Mouse (Mus musculus) embryo, embryonic 10 days (tissue): ENCODE measurements around the gene Nkx2-5.

ENCODE experiments used
- DNase-seq: peaks from one replicate; pipeline ENCODE4 v3.0.0-alpha.2; 2015; ENCODE audit warnings: low spot score

Nkx2-5 gene

GRCm38 (mm10) chr17:26844909-26845148 is at the start of gene Nkx2-5:
Gene Nkx2-5, minus strand, starts transcription at chr17:26845009.
- no peak for DNase-seq

GRCm38 (mm10) chr17:26894342-26894741 is 49.5 kb upstream of the Nkx2-5 start:
- DNase-seq = no peak

- DNase-seq = no peak
Measured at GRCm38 (mm10) chr17:26893492-26893891, 48.7 kb upstream of the Nkx2-5 start.

GRCm38 (mm10) chr17:26892635-26893375 is 48.0 kb upstream of the Nkx2-5 start:
- peak; percentile 17 for DNase-seq

GRCm38 (mm10) chr17:26887926-26888325 is 43.1 kb upstream of the Nkx2-5 start:
- DNase-seq = no peak

- DNase-seq = peak; percentile 91
Measured at GRCm38 (mm10) chr17:26886047-26886749, 41.4 kb upstream of the Nkx2-5 start.

DNA sequence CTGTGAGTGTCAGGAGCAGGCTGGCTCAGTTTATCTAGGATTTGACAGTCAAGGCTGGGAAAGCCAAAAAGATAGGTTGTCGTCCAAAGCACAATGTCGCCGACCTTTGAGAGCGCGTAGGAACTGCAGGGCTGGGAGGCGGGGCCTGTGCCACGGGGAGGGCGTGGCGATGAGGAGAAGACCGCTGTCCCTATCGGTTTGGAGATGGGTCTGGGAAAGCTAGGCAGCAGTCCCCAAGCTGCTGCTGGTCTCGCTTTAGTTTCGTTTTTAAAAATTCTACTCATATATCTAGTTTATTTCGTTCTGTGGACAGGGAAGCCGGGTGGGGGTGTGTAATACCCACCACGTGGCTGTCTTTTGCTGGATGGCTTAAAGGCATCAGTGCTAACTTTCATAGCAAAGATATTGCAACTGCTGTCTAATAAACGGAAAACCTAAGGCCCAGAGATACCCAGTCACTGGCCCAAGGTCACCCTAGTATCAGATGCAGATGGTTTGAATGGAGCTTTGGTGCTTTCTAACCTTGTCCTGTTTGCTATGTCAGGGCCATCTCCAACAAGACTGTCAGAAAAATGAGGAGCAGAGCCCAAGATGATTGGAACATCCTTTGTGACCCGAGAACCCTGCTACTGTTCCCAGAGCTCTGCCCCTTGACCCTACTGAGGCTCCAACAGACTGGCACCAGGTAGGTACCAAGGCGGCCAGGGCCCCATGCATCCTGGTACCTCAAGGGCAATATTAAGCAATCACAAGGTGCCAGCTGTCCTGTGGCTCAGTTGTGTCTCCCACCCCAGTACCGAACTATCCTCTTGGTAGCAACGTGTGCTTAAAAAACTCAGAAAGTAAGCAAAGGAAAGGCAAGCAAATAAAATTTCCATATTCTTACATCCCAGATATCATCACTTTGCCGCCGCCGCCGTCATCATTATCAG is 40.5 kb upstream of the Nkx2-5 start:
- peak; percentile 94 for DNase-seq

GRCm38 (mm10) chr17:26883585-26883984 is 38.8 kb upstream of the Nkx2-5 start:
- no peak for DNase-seq

DNA sequence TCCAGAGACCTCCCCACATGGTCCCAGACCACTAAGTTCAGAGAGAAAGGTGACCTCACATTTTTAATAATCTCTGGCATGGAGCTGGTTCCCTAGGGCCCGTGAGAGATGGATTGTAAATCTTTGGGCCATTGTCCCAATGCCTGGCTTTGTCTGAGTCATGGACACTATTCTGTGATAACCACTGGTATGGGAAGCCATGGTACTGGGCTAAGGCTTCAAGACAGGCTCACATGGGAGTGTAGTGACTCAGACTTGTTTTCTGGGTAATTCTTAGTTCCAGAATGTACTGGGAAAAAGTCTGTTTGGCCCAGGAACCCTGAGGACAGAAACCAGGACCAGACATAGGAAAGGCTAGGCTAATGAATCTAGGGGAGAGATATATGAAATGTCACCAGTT is 37.9 kb upstream of the Nkx2-5 start:
- DNase-seq = no peak

DNA sequence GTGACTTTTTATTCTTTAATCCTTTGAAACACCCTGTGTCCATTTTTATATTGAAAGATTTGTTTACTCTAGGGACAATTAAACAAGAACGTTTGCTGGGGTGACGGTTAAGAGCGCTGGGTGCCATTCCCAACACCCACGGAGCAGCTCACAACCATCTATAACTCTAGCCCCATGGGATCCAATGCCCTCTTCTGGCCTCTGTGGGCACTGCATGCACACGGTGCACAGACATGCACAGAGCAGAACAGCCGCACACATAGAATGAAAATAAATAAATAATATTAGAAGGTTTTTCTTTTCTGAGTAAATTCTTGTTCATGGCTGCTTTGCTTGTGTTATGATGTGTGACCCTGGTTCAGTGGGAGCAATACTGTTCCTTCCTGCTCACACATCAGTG is 34.4 kb upstream of the Nkx2-5 start:
- DNase-seq = no peak

GRCm38 (mm10) chr17:26877927-26878326 is 33.1 kb upstream of the Nkx2-5 start:
- no peak for DNase-seq

GRCm38 (mm10) chr17:26874542-26874941 is 29.7 kb upstream of the Nkx2-5 start:
- no peak for DNase-seq

- DNase-seq = no peak
Measured at GRCm38 (mm10) chr17:26873502-26873901, 28.7 kb upstream of the Nkx2-5 start.

DNA sequence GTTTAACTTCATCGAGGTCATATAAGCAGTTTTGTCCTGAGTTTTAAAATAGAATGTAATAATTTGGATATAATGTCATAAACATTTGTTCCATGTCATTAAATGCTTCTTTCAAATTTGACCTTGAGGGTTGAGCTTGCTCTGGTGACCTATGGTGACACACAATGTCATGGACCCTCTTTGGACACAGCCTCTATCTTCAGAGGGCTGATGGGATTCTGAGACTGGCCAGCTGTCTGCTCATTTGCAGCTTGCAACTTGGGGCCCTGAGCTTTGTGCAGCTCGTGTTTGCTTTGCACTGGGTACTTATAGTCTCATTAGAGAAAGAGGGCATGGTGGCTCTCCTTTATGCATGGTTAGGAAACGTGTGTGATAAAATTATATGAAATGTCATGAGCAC is 28.1 kb upstream of the Nkx2-5 start:
- DNase-seq = no peak

GRCm38 (mm10) chr17:26868756-26869155 is 23.9 kb upstream of the Nkx2-5 start:
- no peak for DNase-seq

DNA sequence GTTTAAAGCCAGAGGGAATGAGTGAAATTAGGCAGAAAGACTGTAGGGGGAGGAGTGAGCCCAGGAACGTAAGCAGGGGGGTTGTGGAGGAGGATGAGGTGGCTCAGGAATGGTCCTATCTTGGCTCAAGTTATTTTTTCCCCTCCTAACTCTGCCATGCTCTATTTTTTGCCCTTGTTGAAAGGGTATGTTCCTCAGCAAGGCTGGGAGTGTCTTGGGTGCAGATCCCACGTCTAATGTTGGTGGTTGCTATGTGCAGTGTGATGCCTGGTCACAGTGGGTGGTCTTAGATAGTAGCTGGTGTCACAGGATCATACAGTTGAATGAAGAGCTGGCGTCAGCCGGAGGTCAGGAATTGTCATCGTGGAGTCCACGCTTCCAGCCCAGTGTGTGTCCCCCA is 20.3 kb upstream of the Nkx2-5 start:
- no peak for DNase-seq

DNA sequence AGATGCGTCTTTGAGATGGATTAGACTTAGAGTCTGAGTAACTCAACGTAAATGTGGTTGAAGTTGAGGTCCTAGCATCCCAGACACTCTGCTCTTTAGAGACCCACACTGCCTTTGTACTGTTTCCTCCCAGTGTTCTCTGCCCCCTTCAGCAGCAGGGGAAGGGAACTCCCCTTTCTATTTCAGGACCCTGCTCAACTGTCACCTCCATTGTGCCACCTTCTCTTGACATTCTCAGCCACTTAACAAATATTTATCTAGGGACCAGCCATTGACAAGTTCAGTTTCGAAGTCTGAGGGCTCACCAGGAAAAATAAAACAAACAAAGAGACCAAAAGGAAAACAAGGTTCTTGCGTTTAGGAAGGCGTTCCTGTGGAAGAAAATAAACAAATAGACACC is 19.5 kb upstream of the Nkx2-5 start:
- no peak for DNase-seq

DNA sequence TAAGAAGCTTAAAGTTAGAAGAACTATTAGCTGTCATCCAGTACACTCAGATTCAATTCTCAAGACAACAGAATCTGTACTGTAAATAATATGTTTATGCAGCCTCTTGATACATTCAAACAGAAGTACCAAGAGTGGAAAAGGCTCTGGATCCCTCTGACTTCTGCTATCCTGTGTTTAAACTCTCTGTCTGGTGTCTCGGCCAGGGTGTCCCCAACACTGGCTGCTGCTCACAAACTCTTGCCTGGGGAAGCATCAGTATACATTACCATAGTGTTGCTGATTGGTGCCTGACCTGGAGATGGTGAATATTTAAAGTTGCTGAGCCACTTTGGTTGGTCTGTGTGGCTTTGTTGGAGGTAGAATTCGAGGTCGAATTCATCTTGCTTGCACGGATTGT is 17.0 kb upstream of the Nkx2-5 start:
- DNase-seq = no peak

GRCm38 (mm10) chr17:26861383-26861782 is 16.6 kb upstream of the Nkx2-5 start:
- DNase-seq = no peak

GRCm38 (mm10) chr17:26860906-26861305 is 16.1 kb upstream of the Nkx2-5 start:
- DNase-seq = no peak

- DNase-seq = no peak
Measured at GRCm38 (mm10) chr17:26852262-26852661, 7.5 kb upstream of the Nkx2-5 start.

DNA sequence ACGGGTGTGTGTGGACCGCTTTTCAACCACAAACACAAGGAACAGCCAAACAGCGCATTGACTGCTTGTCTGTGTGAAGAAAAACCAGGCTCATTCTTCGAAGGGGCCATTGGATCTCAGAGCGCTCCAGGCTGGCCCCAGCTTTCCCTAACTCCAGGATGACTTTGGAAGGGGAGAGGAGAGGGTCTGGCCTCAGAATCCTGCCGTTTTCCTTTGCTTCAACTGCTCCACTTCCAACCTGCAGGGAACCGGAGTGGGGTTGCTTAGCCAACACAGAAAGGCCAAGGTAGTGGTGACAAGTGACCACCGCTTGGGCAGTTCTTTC is 6.3 kb upstream of the Nkx2-5 start:
- DNase-seq = no peak
